In the genomic region with DNA sequence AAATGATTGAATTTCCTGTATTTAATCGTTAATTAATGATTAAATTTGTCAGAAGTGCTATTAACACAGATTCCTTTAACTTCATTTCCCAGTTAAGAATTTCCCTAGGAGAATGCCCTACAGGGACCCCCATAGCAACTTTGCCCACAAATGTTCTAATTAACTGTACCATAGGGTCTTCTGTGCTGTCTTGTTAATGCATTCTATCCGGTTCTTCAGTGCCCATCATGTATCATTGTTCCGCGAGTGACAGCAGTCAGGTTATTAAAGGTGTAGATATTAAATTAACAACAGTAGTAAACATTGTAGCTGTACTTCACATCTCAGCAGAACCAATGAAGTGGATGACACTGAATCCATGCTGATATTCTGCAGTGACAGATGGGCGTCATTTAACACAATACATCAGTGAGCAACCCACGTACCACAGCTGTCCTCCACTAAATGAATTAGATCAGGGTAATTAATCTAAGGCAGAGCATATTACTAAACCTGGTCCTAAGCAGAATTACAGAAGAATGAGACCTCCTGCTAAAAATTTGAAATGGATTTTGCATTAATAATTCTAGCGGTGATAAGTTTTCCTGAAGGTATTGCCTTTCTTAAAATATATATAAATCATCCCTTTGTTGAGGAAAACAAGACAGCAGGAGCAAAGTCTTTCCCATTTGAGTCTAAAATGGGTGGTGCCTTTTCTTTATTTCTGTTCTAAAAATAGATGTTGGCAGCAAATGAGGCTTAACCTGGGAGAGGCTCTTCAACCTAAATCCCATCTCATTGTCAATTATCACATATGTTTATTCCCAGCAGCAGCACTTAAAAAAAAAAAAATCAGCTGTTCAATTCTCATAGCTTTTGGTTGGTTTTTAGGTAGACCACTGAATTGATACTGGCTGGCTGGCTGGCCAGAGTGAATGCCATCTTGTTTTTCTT, we compare ENCODE assay signal across 14 mouse cellular contexts.
DNase-seq lines count a peak whose midpoint lies in the region; ATAC-seq and TF ChIP-seq lines count a peak whose summit lies in the region.
"Had no signal": no experiment of that assay in that cellular context is flagged by ENCODE, and none has a peak within 500 bp of the region (broad histone marks: within the 10 kb centered on the region; RNA-seq: fewer than 3 reads in every experiment).

No protein-coding gene starts in this region.

- H3K9me3 ChIP-seq in embryonic facial prominence, embryonic 11.5 days (replicated peaks; ENCODE audit: control insufficient read depth, low read length), result no peaks in the 10 kb centered on the region
- H3K9me3 ChIP-seq in embryonic facial prominence, embryonic 10.5 days, result no peaks in the 10 kb centered on the region
- H3K9me3 ChIP-seq in hindbrain, postnatal 0 days (ENCODE audit: low read length), result no peaks in the 10 kb centered on the region
- H3K9me3 ChIP-seq in midbrain, embryonic 15.5 days, result no peaks in the 10 kb centered on the region
- H3K9me3 ChIP-seq: embryonic facial prominence, embryonic 15.5 days had no signal

- H3K36me3 ChIP-seq in embryonic facial prominence, embryonic 11.5 days (replicated peaks; ENCODE audit: control insufficient read depth, insufficient read depth, low read depth, low read length), result no peaks in the 10 kb centered on the region
- no peaks in the 10 kb centered on the region for H3K36me3 ChIP-seq in embryonic facial prominence, embryonic 10.5 days (replicated peaks)
- no peaks in the 10 kb centered on the region for H3K36me3 ChIP-seq in hindbrain, postnatal 0 days (ENCODE audit: insufficient read depth, low read length)
- no peaks in the 10 kb centered on the region for H3K36me3 ChIP-seq in midbrain, embryonic 15.5 days (replicated peaks)
- H3K36me3 ChIP-seq: embryonic facial prominence, embryonic 15.5 days had no signal

- H3K27ac ChIP-seq in embryonic facial prominence, embryonic 11.5 days (replicated peaks; ENCODE audit: low read depth, low read length), result no peak overlapping the region
- H3K27ac ChIP-seq in embryonic facial prominence, embryonic 10.5 days (replicated peaks), result no peak overlapping the region
- no peak overlapping the region for H3K27ac ChIP-seq in hindbrain, postnatal 0 days
- H3K27ac ChIP-seq in midbrain, embryonic 15.5 days, result no peak overlapping the region
- H3K27ac ChIP-seq: embryonic facial prominence, embryonic 15.5 days had no signal

- 84% methylated on average over 7 of the region's 7 CpGs for WGBS in embryonic facial prominence, embryonic 11.5 days
- 85% methylated on average over 7 of the region's 7 CpGs for WGBS in embryonic facial prominence, embryonic 10.5 days
- 44% methylated on average over 7 of the region's 7 CpGs for WGBS in hindbrain, postnatal 0 days
- WGBS in midbrain, embryonic 15.5 days, result 60% methylated on average over 7 of the region's 7 CpGs

- no peak for TF ChIP-seq CTCF in hindbrain, postnatal 0 days (IDR thresholded peaks at IDR 0.05; ENCODE audit: low read depth)

- H3K4me2 ChIP-seq in embryonic facial prominence, embryonic 11.5 days (ENCODE audit: low read depth, low read length), result no peak overlapping the region
- no peak overlapping the region for H3K4me2 ChIP-seq in hindbrain, postnatal 0 days (ENCODE audit: low read depth, low read length)
- no peak overlapping the region for H3K4me2 ChIP-seq in midbrain, embryonic 15.5 days
- H3K4me2 ChIP-seq: embryonic facial prominence, embryonic 15.5 days had no signal

- H3K4me3 ChIP-seq in embryonic facial prominence, embryonic 11.5 days (ENCODE audit: low read depth, low read length), result no peak overlapping the region
- H3K4me3 ChIP-seq in embryonic facial prominence, embryonic 10.5 days, result no peak overlapping the region
- H3K4me3 ChIP-seq in hindbrain, postnatal 0 days (ENCODE audit: low read length), result no peak overlapping the region
- H3K4me3 ChIP-seq in midbrain, embryonic 15.5 days, result no peak overlapping the region
- H3K4me3 ChIP-seq: embryonic facial prominence, embryonic 15.5 days had no signal

- DNase-seq in embryonic facial prominence, embryonic 11.5 days (ENCODE audit: low spot score), result no peak
- no peak for DNase-seq in embryonic facial prominence, embryonic 10.5 days (ENCODE audit: low spot score)
- DNase-seq in brain, adult 2 months (ENCODE audit: low read depth, low spot score), result peak; percentile 15
- DNase-seq in hindbrain, postnatal 0 days (ENCODE audit: low spot score), result peak; percentile 39
- no peak for DNase-seq in spleen, postnatal 36 days (ENCODE audit: low spot score in 2 of 2)
- no peak for DNase-seq in gastrocnemius, postnatal 10 days
- DNase-seq in urinary bladder, adult 18-20 months (ENCODE audit: low spot score in 2 of 2), result no peak
- DNase-seq: cerebellum, postnatal 14 days; heart, postnatal 10 days; kidney, postnatal 25 days; right cerebral cortex, postnatal 14 days had no signal

- H3K9ac ChIP-seq in embryonic facial prominence, embryonic 11.5 days (replicated peaks; ENCODE audit: low read length), result no peak overlapping the region
- no peak overlapping the region for H3K9ac ChIP-seq in hindbrain, postnatal 0 days (replicated peaks; ENCODE audit: low read length)
- H3K9ac ChIP-seq in midbrain, embryonic 15.5 days, result no peak overlapping the region
- H3K9ac ChIP-seq: embryonic facial prominence, embryonic 15.5 days had no signal

- H3K27me3 ChIP-seq in embryonic facial prominence, embryonic 11.5 days (ENCODE audit: control insufficient read depth, insufficient read depth, low read length), result no peaks in the 10 kb centered on the region
- no peaks in the 10 kb centered on the region for H3K27me3 ChIP-seq in embryonic facial prominence, embryonic 10.5 days (replicated peaks; ENCODE audit: low read depth, poor library complexity, severe bottlenecking)
- no peaks in the 10 kb centered on the region for H3K27me3 ChIP-seq in hindbrain, postnatal 0 days (ENCODE audit: insufficient read depth, low read length)
- H3K27me3 ChIP-seq in midbrain, embryonic 15.5 days (replicated peaks), result no peaks in the 10 kb centered on the region
- H3K27me3 ChIP-seq: embryonic facial prominence, embryonic 15.5 days had no signal

- peak; percentile 76; the same call in 1 of the 2 replicates for ATAC-seq in embryonic facial prominence, embryonic 11.5 days (replicated peaks; ENCODE audit: insufficient number of reproducible peaks, low FRiP score, low TSS enrichment, low read depth)
- ATAC-seq in hindbrain, postnatal 0 days, result peak; percentile 84
- ATAC-seq in midbrain, embryonic 15.5 days (replicated peaks), result peak; percentile 67; the same call in 1 of the 2 replicates
- ATAC-seq: intestine, postnatal 0 days had no signal

- no peaks in the 10 kb centered on the region for H3K4me1 ChIP-seq in embryonic facial prominence, embryonic 11.5 days (ENCODE audit: control insufficient read depth, insufficient read depth, low read length)
- H3K4me1 ChIP-seq in embryonic facial prominence, embryonic 10.5 days, result no peaks in the 10 kb centered on the region
- H3K4me1 ChIP-seq in hindbrain, postnatal 0 days (ENCODE audit: insufficient read depth, low read length), result no peaks in the 10 kb centered on the region
- H3K4me1 ChIP-seq in midbrain, embryonic 15.5 days, result no peaks in the 10 kb centered on the region
- H3K4me1 ChIP-seq: embryonic facial prominence, embryonic 15.5 days had no signal

Comparison
In these comparisons a context has a peak if more than half of its experiments do, and no peak if none do; other contexts are left out.
1. DNase-seq: peak in brain, adult 2 months (single experiment) and hindbrain, postnatal 0 days (single experiment); none in embryonic facial prominence, embryonic 11.5 days (single experiment), embryonic facial prominence, embryonic 10.5 days (single experiment), spleen, postnatal 36 days (0 of 2), gastrocnemius, postnatal 10 days (single experiment) and urinary bladder, adult 18-20 months (0 of 2).
2. Peak in every context shown above with its lines, with median percentiles within 50 percentile points of each other: ATAC-seq.